Mouse (Mus musculus): ENCODE results near the gene Zpld1. TPM values are rescaled to one million over a fixed set of nuclear protein-coding genes. Genes with fewer than 3 reads are reported as not detected.

Gene Zpld1
- total RNA-seq (2014; rRNA removed) (2.4 and 2.6 TPM in 2 replicates), polyA plus RNA-seq (2015; fragmentation: Nextera tagmentation; extraction: Ambion mirVana) (1.8 and 3.0 TPM in 2 replicates)

DNA sequence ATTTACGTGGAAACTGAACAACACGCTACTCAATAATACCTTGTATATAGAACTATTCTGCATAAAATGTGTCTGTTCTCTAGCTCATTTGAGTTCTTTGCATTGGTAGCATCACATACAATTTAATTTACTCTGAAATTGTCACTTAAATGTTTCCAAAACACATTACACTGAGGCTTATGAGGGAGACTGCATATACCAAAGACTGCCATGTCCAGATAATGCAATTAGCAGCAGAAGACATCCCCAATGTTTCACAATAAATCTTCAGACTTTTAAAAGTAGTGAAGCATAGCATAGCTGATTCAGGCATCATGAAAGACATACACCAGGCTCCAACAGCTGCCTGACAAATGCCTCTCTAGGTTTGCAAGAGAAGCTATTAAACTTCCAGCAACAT lies at the start of gene Zpld1:
Gene Zpld1, minus strand, starts transcription at position 101 of the 400 bp plus-strand sequence.
- no peaks in the 10 kb centered on the region for H3K36me3 ChIP-seq (ENCODE audit: insufficient read depth)
- no peaks in the 10 kb centered on the region for H3K4me1 ChIP-seq (ENCODE audit: insufficient read depth)
- 96% methylated on average over 2 of the region's 2 CpGs for WGBS
- no peaks in the 10 kb centered on the region for H3K9me3 ChIP-seq (ENCODE audit: low read length)
- no peak within 1 kb of the TSS for H3K27ac ChIP-seq (ENCODE audit: low read depth, low read length)
- no peak for TF ChIP-seq CTCF (IDR thresholded peaks at IDR 0.05; ENCODE audit: low read depth)
- no peaks in the 10 kb centered on the region for H3K27me3 ChIP-seq (ENCODE audit: insufficient read depth, low read length)
- H3K4me3 ChIP-seq (ENCODE audit: low read depth, low read length) = no peak within 1 kb of the TSS
- H3K9ac ChIP-seq = no peak within 1 kb of the TSS
- no peak for DNase-seq
- no peak for ATAC-seq
- no peak within 1 kb of the TSS for H3K4me2 ChIP-seq (ENCODE audit: low read depth)

DNA sequence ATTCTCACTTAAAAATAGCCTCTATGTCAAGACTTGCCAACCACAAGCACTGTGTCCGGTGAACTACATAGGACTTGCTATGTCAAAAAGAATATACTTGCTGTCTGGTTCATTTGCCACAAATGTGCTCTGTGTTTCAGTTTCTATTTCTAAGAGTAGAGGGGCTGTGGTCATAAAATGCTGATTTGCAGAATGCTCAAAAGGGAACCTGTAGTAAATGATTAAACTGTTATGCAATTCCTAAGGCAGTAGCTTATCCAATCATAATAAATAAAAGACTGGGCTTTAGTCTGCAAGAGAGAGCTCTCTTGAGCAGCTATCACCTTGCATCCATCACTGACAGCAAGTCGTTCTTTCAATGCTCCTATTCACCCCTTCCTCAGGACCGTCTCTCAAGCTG lies 47.9 kb upstream of the Zpld1 start:
- DNase-seq (no peak), ATAC-seq (no peak)
- no peaks in the 10 kb centered on the region for H3K9me3 ChIP-seq (ENCODE audit: low read length)
- H3K27me3 ChIP-seq (ENCODE audit: insufficient read depth, low read length) = no peaks in the 10 kb centered on the region
- WGBS = 82% methylated on average over 3 of the region's 3 CpGs
- H3K4me3 ChIP-seq (ENCODE audit: low read depth, low read length) = no peak overlapping the region
- no peak for TF ChIP-seq CTCF (IDR thresholded peaks at IDR 0.05; ENCODE audit: low read depth)
- no peaks in the 10 kb centered on the region for H3K4me1 ChIP-seq (ENCODE audit: insufficient read depth)
- H3K36me3 ChIP-seq (ENCODE audit: insufficient read depth) = no peaks in the 10 kb centered on the region
- H3K27ac ChIP-seq (ENCODE audit: low read depth, low read length) = no peak overlapping the region
- H3K4me2 ChIP-seq (ENCODE audit: low read depth) = no peak overlapping the region
- no peak overlapping the region for H3K9ac ChIP-seq

DNA sequence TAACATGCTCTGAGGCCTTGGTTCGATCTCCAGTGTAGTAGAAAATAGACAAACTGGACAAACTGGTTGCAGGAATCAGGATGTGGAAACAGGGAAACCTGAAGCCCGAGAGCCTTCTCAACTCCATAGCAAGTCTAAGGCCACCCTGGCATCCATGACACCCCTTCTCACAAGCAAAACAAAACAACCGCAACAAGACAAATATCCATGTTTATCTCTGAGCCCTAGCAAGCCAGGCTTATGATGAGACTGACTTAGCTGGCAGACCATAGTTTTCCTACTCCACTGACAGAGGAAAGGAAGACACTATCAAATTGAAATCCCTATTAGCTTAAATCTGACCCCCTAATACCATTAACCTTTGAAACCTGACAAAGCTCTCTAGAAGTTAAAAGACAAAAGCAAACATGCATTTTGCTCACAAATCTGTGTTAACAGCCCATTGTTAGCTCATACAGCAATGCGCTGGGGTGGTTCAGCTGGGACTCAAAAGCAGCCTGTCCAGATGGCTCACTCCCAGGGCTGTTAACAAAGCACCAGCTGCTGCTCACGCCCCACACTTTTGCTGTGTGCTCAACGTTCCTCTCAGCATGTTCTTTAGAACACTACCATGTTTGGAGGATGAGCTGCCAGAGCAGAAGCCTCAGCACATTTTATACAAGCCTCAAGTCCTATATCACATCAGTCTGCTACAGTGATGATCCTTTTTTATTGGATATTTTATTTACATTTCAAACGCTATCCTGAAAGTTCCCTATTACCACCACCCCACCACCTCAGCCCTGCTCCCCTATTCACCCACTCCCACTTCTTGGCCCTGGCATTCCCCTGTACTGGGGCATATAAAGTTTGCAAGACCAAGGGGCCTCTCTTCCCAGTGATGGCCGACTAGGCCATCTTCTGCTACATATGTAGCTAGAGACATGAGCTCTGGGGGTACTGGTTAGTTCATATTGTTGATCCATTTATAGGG lies 24.0 kb upstream of the Zpld1 start:
- Histone ChIP-seq H3K27me3 (ENCODE audit: insufficient read depth, low read length) (no peaks in the 10 kb centered on the region), H3K4me1 (ENCODE audit: insufficient read depth) (no peaks in the 10 kb centered on the region), H3K27ac (ENCODE audit: low read depth, low read length) (peak overlapping the region; percentile 45; the same call in 1 of the 2 replicates), H3K9ac (no peak overlapping the region), H3K4me2 (ENCODE audit: low read depth) (no peak overlapping the region), H3K36me3 (ENCODE audit: insufficient read depth) (no peaks in the 10 kb centered on the region), H3K4me3 (ENCODE audit: low read depth, low read length) (no peak overlapping the region), H3K9me3 (ENCODE audit: low read length) (no peaks in the 10 kb centered on the region)
- 41% methylated on average over 8 of the region's 8 CpGs for WGBS
- peak; percentile 83 for DNase-seq
- peak; percentile 99 for ATAC-seq
- no peak for TF ChIP-seq CTCF (IDR thresholded peaks at IDR 0.05; ENCODE audit: low read depth)

DNA sequence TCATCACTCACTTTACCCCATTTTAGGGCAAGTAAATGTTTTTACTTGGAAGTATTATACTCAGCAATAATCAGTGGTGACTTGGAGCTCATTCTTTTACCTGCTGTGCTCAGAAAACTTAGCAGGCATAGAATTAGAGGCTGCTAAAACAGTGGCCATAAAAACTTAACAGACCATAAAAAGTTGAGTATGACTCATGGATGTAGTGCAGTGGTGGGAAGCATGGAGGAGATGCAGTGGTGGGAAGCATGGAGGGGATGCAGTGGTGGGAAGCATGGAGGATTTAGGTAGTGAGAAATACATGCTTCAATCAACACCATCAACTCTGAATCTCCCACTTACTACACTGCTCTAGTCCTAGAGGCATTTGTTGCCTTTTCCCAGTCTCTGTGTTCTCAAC lies 19.2 kb upstream of the Zpld1 start:
- Histone ChIP-seq H3K27ac (ENCODE audit: low read depth, low read length) (no peak overlapping the region), H3K4me3 (ENCODE audit: low read depth, low read length) (no peak overlapping the region), H3K9me3 (ENCODE audit: low read length) (no peaks in the 10 kb centered on the region), H3K36me3 (ENCODE audit: insufficient read depth) (no peaks in the 10 kb centered on the region), H3K4me2 (ENCODE audit: low read depth) (no peak overlapping the region), H3K27me3 (ENCODE audit: insufficient read depth, low read length) (no peaks in the 10 kb centered on the region), H3K9ac (no peak overlapping the region), H3K4me1 (ENCODE audit: insufficient read depth) (no peaks in the 10 kb centered on the region)
- ATAC-seq = no peak
- no peak for TF ChIP-seq CTCF (IDR thresholded peaks at IDR 0.05; ENCODE audit: low read depth)
- DNase-seq = no peak

DNA sequence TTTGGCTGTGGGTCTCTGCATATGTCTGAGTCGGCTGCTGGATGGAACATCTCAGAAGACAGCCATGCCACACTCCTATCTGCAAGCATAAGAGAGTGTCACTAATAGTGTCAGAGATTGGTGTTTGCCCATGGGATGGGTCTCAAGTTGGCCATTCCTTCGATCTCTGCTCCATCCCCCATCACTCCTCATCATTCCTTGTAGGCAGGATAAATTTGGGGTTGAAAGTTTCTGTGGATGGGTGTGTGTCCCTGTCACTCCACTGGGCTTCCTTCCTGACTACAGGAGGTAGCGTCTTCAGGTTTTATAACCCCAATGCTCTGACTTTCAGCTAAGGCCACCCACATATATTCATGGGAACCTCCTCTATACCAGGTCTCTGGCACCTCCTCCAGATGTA lies 14.3 kb upstream of the Zpld1 start:
- no peaks in the 10 kb centered on the region for H3K9me3 ChIP-seq (ENCODE audit: low read length)
- ATAC-seq (no peak), DNase-seq (no peak)
- 90% methylated on average over 3 of the region's 3 CpGs for WGBS
- no peaks in the 10 kb centered on the region for H3K36me3 ChIP-seq (ENCODE audit: insufficient read depth)
- no peaks in the 10 kb centered on the region for H3K4me1 ChIP-seq (ENCODE audit: insufficient read depth)
- no peak overlapping the region for H3K9ac ChIP-seq
- TF ChIP-seq CTCF (IDR thresholded peaks at IDR 0.05; ENCODE audit: low read depth) = no peak
- H3K27ac ChIP-seq (ENCODE audit: low read depth, low read length) = no peak overlapping the region
- H3K4me2 ChIP-seq (ENCODE audit: low read depth) = no peak overlapping the region
- H3K27me3 ChIP-seq (ENCODE audit: insufficient read depth, low read length) = no peaks in the 10 kb centered on the region
- no peak overlapping the region for H3K4me3 ChIP-seq (ENCODE audit: low read depth, low read length)

DNA sequence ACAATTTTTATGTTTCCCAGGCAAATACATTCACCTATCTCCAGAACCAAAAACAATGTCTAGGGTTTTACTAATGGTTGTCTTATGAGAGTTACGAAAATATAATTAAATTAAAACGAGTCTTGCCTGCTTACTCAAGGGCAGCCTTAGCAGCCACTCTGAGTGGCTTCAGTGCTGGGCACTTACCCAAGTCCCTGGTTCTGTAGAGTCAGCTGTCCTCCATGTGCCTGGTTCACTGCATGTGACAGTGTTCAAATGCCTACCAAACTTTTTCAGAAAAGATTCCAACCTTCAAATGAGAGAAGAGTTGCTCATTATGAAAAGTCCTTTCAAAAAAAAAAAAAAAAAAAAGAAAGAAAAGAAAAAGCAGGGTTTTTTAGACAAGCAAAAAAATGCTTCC lies 15.1 kb downstream of the Zpld1 start:
- Histone ChIP-seq H3K4me1 (ENCODE audit: insufficient read depth) (no peaks in the 10 kb centered on the region), H3K36me3 (ENCODE audit: insufficient read depth) (no peaks in the 10 kb centered on the region), H3K4me2 (ENCODE audit: low read depth) (no peak overlapping the region), H3K9ac (no peak overlapping the region), H3K9me3 (ENCODE audit: low read length) (no peaks in the 10 kb centered on the region), H3K27me3 (ENCODE audit: insufficient read depth, low read length) (no peaks in the 10 kb centered on the region), H3K27ac (ENCODE audit: low read depth, low read length) (no peak overlapping the region), H3K4me3 (ENCODE audit: low read depth, low read length) (no peak overlapping the region)
- DNase-seq (no peak), ATAC-seq (no peak)
- TF ChIP-seq CTCF (IDR thresholded peaks at IDR 0.05; ENCODE audit: low read depth) = no peak
- WGBS = 81% methylated on average over 2 of the region's 2 CpGs

DNA sequence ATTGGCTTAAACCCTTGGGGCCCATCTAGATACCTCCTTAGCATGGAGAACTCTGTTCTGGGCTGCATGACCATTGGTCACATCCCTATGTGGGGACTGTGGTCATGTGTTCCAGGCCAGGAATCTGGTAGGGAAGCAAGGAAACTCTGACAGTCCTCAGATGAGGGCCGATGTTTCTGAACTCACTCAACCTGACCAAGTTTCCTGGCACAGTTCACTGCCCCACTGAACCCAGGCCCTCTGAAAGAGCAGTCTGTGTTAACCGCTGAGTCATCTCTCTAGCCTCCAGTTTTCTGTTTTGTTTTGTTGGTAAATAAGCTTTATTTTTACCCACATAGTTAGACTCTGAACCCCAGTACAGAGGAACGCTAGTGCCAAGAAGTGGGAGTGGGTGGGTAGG lies 20.3 kb downstream of the Zpld1 start:
- H3K27me3 ChIP-seq (ENCODE audit: insufficient read depth, low read length) = no peaks in the 10 kb centered on the region
- 69% methylated on average over 3 of the region's 3 CpGs for WGBS
- H3K4me3 ChIP-seq (ENCODE audit: low read depth, low read length) = no peak overlapping the region
- H3K9me3 ChIP-seq (ENCODE audit: low read length) = no peaks in the 10 kb centered on the region
- no peaks in the 10 kb centered on the region for H3K36me3 ChIP-seq (ENCODE audit: insufficient read depth)
- no peak overlapping the region for H3K4me2 ChIP-seq (ENCODE audit: low read depth)
- no peak overlapping the region for H3K27ac ChIP-seq (ENCODE audit: low read depth, low read length)
- no peak overlapping the region for H3K9ac ChIP-seq
- no peak for TF ChIP-seq CTCF (IDR thresholded peaks at IDR 0.05; ENCODE audit: low read depth)
- ATAC-seq = no peak; the same call in 1 of the 2 replicates
- H3K4me1 ChIP-seq (ENCODE audit: insufficient read depth) = no peaks in the 10 kb centered on the region
- no peak for DNase-seq
